Mouse (Mus musculus) hindbrain, embryonic 14.5 days (tissue): ENCODE measurements around the gene Otop2. TPM values are rescaled to one million over a fixed set of nuclear protein-coding genes. Genes with fewer than 3 reads are reported as not detected.

Experiments
- ATAC-seq: fragments of 200-750 bp; cut with Nextera tagmentation; 2 replicates; pipeline ENCODE4 v1.8.0; 2017; ENCODE audit warnings: moderate number of reproducible peaks, mild to moderate bottlenecking, moderate TSS enrichment, moderate library complexity; ENCODE audit not compliant: low FRiP score
- DNase-seq: peaks from one replicate; pipeline ENCODE4 v3.0.0-alpha.2; 2015; ENCODE audit warnings: low spot score
- H3K27ac ChIP-seq: fragments of 300-500 bp; sonication (generic); 2 replicates; pipeline ENCODE4 v1.5.1; 2014; ENCODE audit warnings: mild to moderate bottlenecking, moderate library complexity
- H3K27me3 ChIP-seq: fragments of 300-500 bp; sonication (generic); 2 replicates; pipeline ENCODE4 v1.6.1; 2014; ENCODE audit warnings: mild to moderate bottlenecking, low read length, mixed read lengths; ENCODE audit not compliant: control insufficient read depth, insufficient read depth
- H3K36me3 ChIP-seq: fragments of 300-500 bp; sonication (generic); replicated peaks from 2 replicates; pipeline ENCODE4 v1.6.1; 2014; ENCODE audit not compliant: control insufficient read depth, insufficient read depth
- H3K4me1 ChIP-seq: fragments of 300-500 bp; sonication (generic); replicated peaks from 2 replicates; pipeline ENCODE4 v1.6.1; 2014; ENCODE audit warnings: antibody characterized with exemption, low read length, mixed read lengths; ENCODE audit not compliant: control insufficient read depth, insufficient read depth
- H3K4me2 ChIP-seq: fragments of 300-500 bp; sonication (generic); replicated peaks from 2 replicates; pipeline ENCODE4 v1.6.1; 2014; ENCODE audit warnings: mild to moderate bottlenecking, moderate library complexity
- H3K4me3 ChIP-seq: fragments of 300-500 bp; sonication (generic); replicated peaks from 2 replicates; pipeline ENCODE4 v1.5.1; 2014; ENCODE audit warnings: mild to moderate bottlenecking, low read length
- H3K9ac ChIP-seq: fragments of 300-500 bp; sonication (generic); 2 replicates; pipeline ENCODE4 v1.6.1; 2014
- H3K9me3 ChIP-seq: fragments of 300-500 bp; sonication (generic); 2 replicates; pipeline ENCODE4 v1.6.1; 2016; ENCODE audit warnings: low read length; ENCODE audit not compliant: control insufficient read depth
- WGBS: fragments of 180-500 bp; shearing (Covaris S2); extraction: QIAGEN DNeasy Blood & Tissue Kit; methylation state at CpG from one replicate; pipeline ENCODE4 v1.1.7; 2014; 5-methylcytosine and 5-hydroxymethylcytosine counted together
- polyA plus RNA-seq: library from polyadenylated mRNA; unstranded; fragments of >200 nt; fragmentation: Nextera tagmentation; extraction: Ambion mirVana; gene quantifications from 2 replicates; pipeline ENCODE4 v1.2.1, GENCODE M21; 2014

Otop2 gene
- polyA plus RNA-seq, 1 experiment from 2014 or later = 0.08 TPM

- no peaks in the 10 kb centered on the region for H3K9me3 ChIP-seq
- no peak overlapping the region for H3K9ac ChIP-seq
- no peak overlapping the region for H3K4me3 ChIP-seq
- no peak for ATAC-seq
- DNase-seq = no peak
- H3K4me1 ChIP-seq = peaks cover 5% of the 10 kb centered on the region
- peaks cover 5% of the 10 kb centered on the region; the same call in 1 of the 2 replicates for H3K27me3 ChIP-seq
- 75% methylated on average over 7 of the region's 7 CpGs for whole genome bisulfite sequencing
- no peak overlapping the region for H3K27ac ChIP-seq
- no peak overlapping the region for H3K4me2 ChIP-seq
- H3K36me3 ChIP-seq = no peaks in the 10 kb centered on the region
These were observed 69.8 kb downstream of the Otop2 start for GRCm38 (mm10) chr11:115376722-115377121.

DNA sequence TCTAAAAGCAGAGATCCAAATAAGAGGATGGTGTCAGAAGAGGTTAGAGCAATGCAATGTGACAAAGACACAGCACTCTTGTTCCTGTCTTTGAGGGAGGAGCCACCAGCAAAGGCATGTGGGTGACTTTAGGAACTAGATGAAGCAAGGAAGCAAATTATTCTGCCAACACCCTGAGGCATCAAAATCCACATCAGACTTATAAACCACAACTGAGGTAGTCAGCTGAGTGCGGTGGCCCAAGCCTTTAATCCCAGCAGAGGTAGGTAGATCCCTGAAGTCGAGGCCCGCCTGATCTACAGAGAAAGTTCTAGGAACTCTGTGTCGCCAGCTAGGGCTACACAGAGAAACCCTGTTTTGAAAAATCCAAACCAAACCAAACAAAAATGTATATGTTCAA, 70.3 kb downstream of the Otop2 start:
- H3K4me1 ChIP-seq = peaks cover 5% of the 10 kb centered on the region
- H3K4me3 ChIP-seq = no peak overlapping the region
- WGBS = 85% methylated on average over 4 of the region's 4 CpGs
- ATAC-seq (no peak), DNase-seq (no peak)
- no peak overlapping the region for H3K27ac ChIP-seq
- H3K27me3 ChIP-seq = peaks cover 5% of the 10 kb centered on the region; the same call in 1 of the 2 replicates
- no peak overlapping the region for H3K9ac ChIP-seq
- H3K9me3 ChIP-seq = no peaks in the 10 kb centered on the region
- no peaks in the 10 kb centered on the region for H3K36me3 ChIP-seq
- no peak overlapping the region for H3K4me2 ChIP-seq

DNA sequence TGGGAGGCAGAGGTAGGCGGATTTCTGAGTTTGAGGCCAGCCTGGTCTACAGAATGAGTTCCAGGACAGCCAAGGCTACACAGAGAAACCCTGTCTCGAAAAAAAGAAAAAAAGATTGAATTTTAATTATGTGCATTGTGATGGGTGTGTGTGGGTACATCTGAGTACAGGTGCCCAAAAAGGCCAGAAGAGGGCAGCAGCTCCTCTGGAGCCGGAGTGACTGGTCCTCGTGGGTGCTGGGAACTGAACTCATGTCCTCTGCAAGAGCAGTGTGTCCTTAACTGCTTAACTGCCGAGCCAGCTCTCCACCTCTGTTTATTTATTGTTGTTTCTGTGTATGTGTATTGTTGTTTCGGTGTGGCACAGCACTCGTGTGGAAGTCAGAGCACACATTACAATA, 70.9 kb downstream of the Otop2 start:
- Histone ChIP-seq H3K27me3 (peaks cover 5% of the 10 kb centered on the region; the same call in 1 of the 2 replicates), H3K27ac (no peak overlapping the region), H3K4me2 (no peak overlapping the region), H3K9ac (no peak overlapping the region), H3K4me3 (no peak overlapping the region), H3K4me1 (peaks cover 11% of the 10 kb centered on the region), H3K36me3 (no peaks in the 10 kb centered on the region), H3K9me3 (no peaks in the 10 kb centered on the region)
- 84% methylated on average over 7 of the region's 7 CpGs for WGBS
- ATAC-seq = no peak
- no peak for DNase-seq

DNA sequence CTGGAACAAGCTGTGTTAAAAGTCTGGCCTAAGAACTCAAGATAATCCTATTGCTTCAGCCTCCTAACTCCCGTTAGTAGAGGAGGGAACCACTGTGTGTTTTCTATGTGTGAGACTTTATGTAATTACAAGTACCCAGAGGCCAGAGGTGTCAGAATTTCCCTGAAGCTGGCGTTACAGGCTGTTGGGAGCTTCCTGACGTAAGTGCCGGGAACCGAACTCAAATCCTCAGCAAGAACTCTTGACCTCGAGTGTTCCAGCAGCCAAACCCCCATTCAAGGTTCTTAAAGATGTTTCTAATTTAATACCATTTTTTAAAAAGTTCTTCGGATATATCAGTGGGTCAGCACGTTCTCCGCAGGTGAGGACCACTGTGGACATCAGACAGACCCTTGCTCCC, 74.3 kb downstream of the Otop2 start:
- no peak overlapping the region for H3K27ac ChIP-seq

More for the DNA sequence above, 74.3 kb downstream of the Otop2 start:
- DNase-seq (no peak), ATAC-seq (no peak)
- no peaks in the 10 kb centered on the region for H3K36me3 ChIP-seq
- no peaks in the 10 kb centered on the region for H3K9me3 ChIP-seq
- H3K9ac ChIP-seq = no peak overlapping the region; the same call in 1 of the 2 replicates
- peak overlapping the region; percentile 83 for H3K4me3 ChIP-seq
- WGBS = 12% methylated on average over 9 of the region's 9 CpGs
- peak overlapping the region; percentile 93 for H3K4me2 ChIP-seq
- no peaks in the 10 kb centered on the region for H3K27me3 ChIP-seq
- H3K4me1 ChIP-seq = peaks cover 33% of the 10 kb centered on the region

Other genes with a start within 250 kb of the Otop2 start
- gene Cd300e, start 245.0 kb upstream of the Otop2 start, polyA plus RNA-seq = 0.16 TPM in 1 of 2 replicates, not detected in the other
- 0.59 and 0.66 TPM in 2 replicates for gene Rab37, start 215.7 kb upstream of the Otop2 start, polyA plus RNA-seq
- gene Cd300lf, start 173.2 kb upstream of the Otop2 start, polyA plus RNA-seq = not detected in 2 replicates
- 60.5 and 65.9 TPM in 2 replicates for gene Slc9a3r1, start 143.8 kb upstream of the Otop2 start, polyA plus RNA-seq
- gene Tmem104, start 119.7 kb upstream of the Otop2 start, polyA plus RNA-seq = 10.7 and 11.7 TPM in 2 replicates
- gene Nat9, start 119.3 kb upstream of the Otop2 start, polyA plus RNA-seq = 18.2 and 20.0 TPM in 2 replicates
- gene Grin2c, start 39.9 kb upstream of the Otop2 start, polyA plus RNA-seq = 0.33 and 0.35 TPM in 2 replicates
- 15.2 TPM in 2 replicates for gene Fdxr, start 30.1 kb upstream of the Otop2 start, polyA plus RNA-seq
- gene Fads6, start 9.5 kb upstream of the Otop2 start, polyA plus RNA-seq = 1.4 and 1.5 TPM in 2 replicates
- 0.15 TPM in 1 of 2 replicates, not detected in the other for gene Ush1g, start 14.9 kb downstream of the Otop2 start, polyA plus RNA-seq
- gene Otop3, start 27.6 kb downstream of the Otop2 start, polyA plus RNA-seq = 1.8 and 1.9 TPM in 2 replicates
- 44.5 and 50.2 TPM in 2 replicates for gene Hid1, start 60.6 kb downstream of the Otop2 start, polyA plus RNA-seq
- 25.7 and 28.5 TPM in 2 replicates for gene Cdr2l, start 74.8 kb downstream of the Otop2 start, polyA plus RNA-seq
- 196 and 222 TPM in 2 replicates for gene Mrpl58, start 96.6 kb downstream of the Otop2 start, polyA plus RNA-seq
- gene Atp5h, start 112.8 kb downstream of the Otop2 start, polyA plus RNA-seq = 897 and 1,000 TPM in 2 replicates
- 31.3 and 32.3 TPM in 2 replicates for gene Kctd2, start 113.0 kb downstream of the Otop2 start, polyA plus RNA-seq
- gene Trim80, start 133.4 kb downstream of the Otop2 start, polyA plus RNA-seq = not detected in 2 replicates
- 0.18 TPM in 1 of 2 replicates, not detected in the other for gene Slc16a5, start 155.3 kb downstream of the Otop2 start, polyA plus RNA-seq
- 14.2 and 14.8 TPM in 2 replicates for gene Armc7, start 168.5 kb downstream of the Otop2 start, polyA plus RNA-seq
- 85.3 and 98.0 TPM in 2 replicates for gene Nt5c, start 184.7 kb downstream of the Otop2 start, polyA plus RNA-seq
- 1,350 and 1,384 TPM in 2 replicates for gene Jpt1, start 207.2 kb downstream of the Otop2 start, polyA plus RNA-seq
- gene Sumo2, start 229.1 kb downstream of the Otop2 start, polyA plus RNA-seq = 968 and 989 TPM in 2 replicates